In the genomic region with DNA sequence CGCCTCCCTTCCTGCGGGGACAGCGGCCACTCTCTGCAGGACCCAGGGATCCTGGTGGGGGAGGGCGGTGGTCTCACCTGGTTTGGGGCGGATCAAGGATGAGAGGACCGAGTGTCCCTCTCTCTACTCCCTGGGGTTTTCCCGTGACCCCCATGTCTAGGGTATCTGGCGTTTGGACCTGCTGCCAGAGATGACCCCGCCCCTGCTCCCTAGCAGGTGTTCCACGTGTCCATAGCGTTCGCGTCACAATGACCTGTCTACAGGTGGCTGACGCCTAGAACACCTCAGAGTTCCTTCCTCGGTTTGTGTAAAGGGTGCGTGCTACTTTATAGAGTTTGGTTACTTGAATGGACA, we compare ENCODE assay signal across 7 mouse cellular contexts. TPM values are rescaled to one million over a fixed set of nuclear protein-coding genes. Genes with fewer than 3 reads are reported as not detected.
A peak's percentile ranks its signal among the peaks of the same experiment; 100 is the strongest.
DNase-seq lines count a peak whose midpoint lies in the region; ATAC-seq and TF ChIP-seq lines count a peak whose summit lies in the region.

A gene (minus strand): TSS at position 193 of the 354 bp plus-strand sequence.

- H3K4me1 ChIP-seq in bone marrow macrophage, adult 2 months (ENCODE audit: control insufficient read depth, insufficient read depth, low read length), result peaks cover 5% of the 10 kb centered on the region
- peaks cover 10% of the 10 kb centered on the region for H3K4me1 ChIP-seq in forebrain, embryonic 15.5 days
- H3K4me1 ChIP-seq in megakaryocyte, embryonic 14.5 days, result peaks cover 27% of the 10 kb centered on the region

- H3K27ac ChIP-seq in bone marrow macrophage, adult 2 months (ENCODE audit: insufficient read depth, low read depth, low read length), result peak within 1 kb of the TSS; percentile 2; the same call in 1 of the 2 replicates
- H3K27ac ChIP-seq in forebrain, embryonic 15.5 days (replicated peaks), result peak within 1 kb of the TSS; percentile 72

- peak within 1 kb of the TSS; percentile 80 for H3K9ac ChIP-seq in forebrain, embryonic 15.5 days (replicated peaks)

- ATAC-seq in forebrain, embryonic 15.5 days (replicated peaks), result no peak

- H3K36me3 ChIP-seq in forebrain, embryonic 15.5 days, result no peaks in the 10 kb centered on the region
- H3K36me3 ChIP-seq in megakaryocyte, embryonic 14.5 days (replicated peaks; ENCODE audit: low read length), result peaks cover 13% of the 10 kb centered on the region

- peak within 1 kb of the TSS; percentile 95 for H3K4me2 ChIP-seq in forebrain, embryonic 15.5 days (replicated peaks)

- no peak for TF ChIP-seq POLR2A in bone marrow macrophage, adult 2 months (IDR thresholded peaks at IDR 0.05; ENCODE audit: borderline replicate concordance, low read depth, low read length)

- peak; percentile 55 to 68 for DNase-seq in lung, adult 18-20 months
- no peak for DNase-seq in lung, postnatal 10 days
- no peak for DNase-seq in layer of hippocampus, postnatal 36 days
- no peak for DNase-seq in ovary, postnatal 14 days (ENCODE audit: low spot score)

- H3K9me3 ChIP-seq in forebrain, embryonic 15.5 days, result no peaks in the 10 kb centered on the region
- no peaks in the 10 kb centered on the region for H3K9me3 ChIP-seq in megakaryocyte, embryonic 14.5 days

- TF ChIP-seq CTCF in bone marrow macrophage, adult 2 months (IDR thresholded peaks at IDR 0.05; ENCODE audit: low read depth, low read length), result no peak

- H3K4me3 ChIP-seq in bone marrow macrophage, adult 2 months (ENCODE audit: insufficient read depth, low read length), result peak within 1 kb of the TSS; percentile 69
- H3K4me3 ChIP-seq in forebrain, embryonic 15.5 days, result peak within 1 kb of the TSS; percentile 77
- peak within 1 kb of the TSS; percentile 96 for H3K4me3 ChIP-seq in megakaryocyte, embryonic 14.5 days (replicated peaks)

- WGBS in forebrain, embryonic 15.5 days, result 2% methylated on average over 15 of the region's 16 CpGs

- H3K27me3 ChIP-seq in forebrain, embryonic 15.5 days, result peaks cover 10% of the 10 kb centered on the region; the same call in 1 of the 2 replicates
- H3K27me3 ChIP-seq in megakaryocyte, embryonic 14.5 days (replicated peaks), result peaks cover 15% of the 10 kb centered on the region

RNA-seq across cellular contexts. Expression of the gene that starts here (rescaled TPM):
- 2.0 and 4.6 TPM in 2 replicates for polyA plus RNA-seq in bone marrow macrophage, adult 2 months (2012; ENCODE audit: insufficient read depth, insufficient read length, missing spikeins)
- 41.6 and 43.9 TPM in 2 replicates for polyA plus RNA-seq in forebrain, embryonic 15.5 days (2015; fragmentation: Nextera tagmentation; extraction: Ambion mirVana)
- total RNA-seq in layer of hippocampus, postnatal 36 days (2021), result 10 to 100 TPM; 56.3 to 61.7 TPM
- 14.6 and 48.6 TPM in 2 replicates for polyA plus RNA-seq in megakaryocyte, embryonic 14.5 days (2012; ENCODE audit: insufficient read depth, low replicate concordance)

Comparison
In these comparisons a context has a peak if more than half of its experiments do, and no peak if none do; other contexts are left out.
1. DNase-seq: peak in lung, adult 18-20 months (2 of 2); none in lung, postnatal 10 days (single experiment), layer of hippocampus, postnatal 36 days (0 of 2) and ovary, postnatal 14 days (single experiment).
2. Peak in every context shown above with its lines, with median percentiles within 50 percentile points of each other: H3K4me3 ChIP-seq.